Mouse (Mus musculus) hindbrain, embryonic 13.5 days (tissue): Measurements from ENCODE around the gene Khdc1c. TPM values are rescaled to one million over a fixed set of nuclear protein-coding genes. Genes with fewer than 3 reads are reported as not detected.

Experiments used
- ATAC-seq: fragments of 200-750 bp; cut with Nextera tagmentation; 2 replicates; pipeline ENCODE4 v1.8.0; 2017; ENCODE audit warnings: moderate TSS enrichment; ENCODE audit not compliant: low FRiP score
- H3K27ac ChIP-seq: fragments of 300-500 bp; sonication (generic); 2 replicates; pipeline ENCODE4 v1.5.1; 2015; ENCODE audit warnings: inconsistent platforms, mild to moderate bottlenecking, moderate library complexity
- H3K27me3 ChIP-seq: fragments of 300-500 bp; sonication (generic); 2 replicates; pipeline ENCODE4 v1.6.1; 2015; ENCODE audit warnings: mild to moderate bottlenecking, inconsistent platforms
- H3K36me3 ChIP-seq: fragments of 300-500 bp; sonication (generic); 2 replicates; pipeline ENCODE4 v1.6.1; 2015; ENCODE audit warnings: mild to moderate bottlenecking, inconsistent platforms
- H3K4me1 ChIP-seq: fragments of 300-500 bp; sonication (generic); replicated peaks from 2 replicates; pipeline ENCODE4 v1.6.1; 2015; ENCODE audit warnings: inconsistent platforms
- H3K4me2 ChIP-seq: fragments of 300-500 bp; sonication (generic); 2 replicates; pipeline ENCODE4 v1.6.1; 2015; ENCODE audit warnings: inconsistent platforms, mild to moderate bottlenecking, moderate library complexity
- H3K4me3 ChIP-seq: fragments of 300-500 bp; sonication (generic); 2 replicates; pipeline ENCODE4 v1.5.1; 2015; ENCODE audit warnings: mild to moderate bottlenecking, inconsistent platforms
- H3K9ac ChIP-seq: fragments of 300-500 bp; sonication (generic); 2 replicates; pipeline ENCODE4 v1.6.1; 2015; ENCODE audit warnings: mild to moderate bottlenecking, inconsistent platforms
- H3K9me3 ChIP-seq: fragments of 300-500 bp; sonication (generic); 2 replicates; pipeline ENCODE4 v1.6.1; 2016; ENCODE audit warnings: inconsistent platforms
- WGBS: fragments of 180-500 bp; shearing (Covaris S2); methylation state at CpG from one replicate; pipeline ENCODE4 v1.1.7; 2015; 5-methylcytosine and 5-hydroxymethylcytosine counted together
- polyA plus RNA-seq: library from polyadenylated mRNA; unstranded; fragments of >200 nt; fragmentation: Nextera tagmentation; extraction: Ambion mirVana; gene quantifications from 2 replicates; pipeline ENCODE4 v1.2.1, GENCODE M21; 2015

Khdc1c gene
- polyA plus RNA-seq, 1 experiment from 2014 or later = not detected

DNA sequence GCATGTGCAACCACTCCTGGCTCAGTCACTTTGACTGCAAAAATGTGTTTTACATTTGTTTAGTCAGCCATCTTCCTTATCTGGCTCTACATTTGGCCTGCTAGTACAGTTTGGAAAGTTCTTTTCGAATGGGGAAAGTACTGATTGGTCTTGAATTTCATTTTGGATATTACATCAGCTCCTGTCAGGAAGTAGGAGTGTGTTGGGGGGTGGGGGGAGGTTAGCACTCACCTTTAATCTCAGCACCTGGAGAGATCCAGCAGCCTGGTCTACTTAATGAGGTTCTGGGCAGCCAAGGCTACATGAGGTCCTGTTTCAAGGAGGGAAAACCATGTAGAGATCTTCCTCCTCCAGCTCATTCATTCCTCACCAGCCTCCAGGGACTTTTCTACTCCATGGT lies 15.1 kb downstream of the Khdc1c start, which contains the start of gene Khdc1b:
Gene Khdc1b (plus strand): TSS at position 301 of the 400 bp plus-strand sequence.
- Histone ChIP-seq H3K27ac (no peak within 1 kb of the TSS), H3K4me1 (no peaks in the 10 kb centered on the region), H3K9ac (no peak within 1 kb of the TSS), H3K36me3 (no peaks in the 10 kb centered on the region), H3K9me3 (no peaks in the 10 kb centered on the region), H3K4me3 (no peak within 1 kb of the TSS), H3K27me3 (no peaks in the 10 kb centered on the region), H3K4me2 (no peak within 1 kb of the TSS)
- 97% methylated on average over 1 of the region's 1 CpGs for WGBS
- no peak for ATAC-seq

- Histone ChIP-seq H3K4me3 (no peak overlapping the region), H3K36me3 (no peaks in the 10 kb centered on the region), H3K27me3 (no peaks in the 10 kb centered on the region), H3K4me1 (no peaks in the 10 kb centered on the region), H3K9me3 (no peaks in the 10 kb centered on the region), H3K4me2 (no peak overlapping the region), H3K27ac (no peak overlapping the region), H3K9ac (no peak overlapping the region)
- no peak for ATAC-seq
- 84% methylated on average over 6 of the region's 6 CpGs for WGBS
These were observed 23.1 kb downstream of the Khdc1c start for GRCm38 (mm10) chr1:21391138-21391671.

DNA sequence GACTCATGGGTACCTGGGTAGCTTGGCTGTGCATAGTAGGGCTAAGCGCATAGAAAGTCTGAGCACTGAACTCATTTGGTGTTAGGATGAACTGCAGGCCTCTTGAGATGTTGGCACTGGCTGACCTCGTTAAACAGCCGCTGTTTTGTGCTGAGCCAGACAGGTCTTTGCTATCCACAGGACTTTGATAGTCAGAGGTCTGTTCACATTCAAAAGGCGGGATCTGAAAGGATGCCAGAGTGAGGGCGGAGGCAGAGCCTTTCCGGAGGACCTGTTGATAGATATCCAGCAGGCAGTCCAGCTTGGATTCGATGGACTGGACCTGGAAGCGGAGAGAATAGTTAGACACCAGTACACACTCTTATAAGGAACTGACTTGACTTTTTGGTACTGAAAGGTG lies 34.7 kb downstream of the Khdc1c start:
- Histone ChIP-seq H3K4me2 (no peak overlapping the region), H3K27ac (no peak overlapping the region), H3K9ac (no peak overlapping the region), H3K27me3 (no peaks in the 10 kb centered on the region), H3K4me1 (no peaks in the 10 kb centered on the region), H3K9me3 (no peaks in the 10 kb centered on the region), H3K4me3 (no peak overlapping the region), H3K36me3 (no peaks in the 10 kb centered on the region)
- WGBS = 84% methylated on average over 8 of the region's 8 CpGs
- no peak for ATAC-seq

DNA sequence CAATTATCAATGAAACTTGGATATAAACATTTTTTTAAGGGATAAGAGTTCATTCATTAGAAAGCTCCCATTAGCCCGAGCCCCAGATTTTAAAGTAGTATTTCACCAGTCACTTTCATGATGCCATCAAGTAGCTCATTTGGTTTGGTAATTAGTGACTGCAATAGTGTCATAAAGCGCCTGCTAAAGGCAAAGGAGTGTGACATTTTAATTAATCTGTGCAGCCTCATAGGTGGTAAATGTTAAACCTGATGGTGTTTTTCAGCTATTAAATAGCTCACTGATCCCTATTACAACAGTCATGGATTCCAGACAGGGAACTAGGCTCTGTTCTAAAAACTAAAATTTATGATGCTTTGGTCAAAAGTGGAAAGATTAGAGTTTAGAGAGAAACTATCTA lies 39.1 kb downstream of the Khdc1c start:
- Histone ChIP-seq H3K4me3 (no peak overlapping the region), H3K36me3 (no peaks in the 10 kb centered on the region), H3K27ac (no peak overlapping the region), H3K9ac (no peak overlapping the region), H3K27me3 (no peaks in the 10 kb centered on the region), H3K9me3 (no peaks in the 10 kb centered on the region), H3K4me1 (peaks cover 8% of the 10 kb centered on the region; the same call in 1 of the 2 replicates), H3K4me2 (no peak overlapping the region)
- 53% methylated on average over 2 of the region's 2 CpGs for WGBS
- no peak for ATAC-seq

DNA sequence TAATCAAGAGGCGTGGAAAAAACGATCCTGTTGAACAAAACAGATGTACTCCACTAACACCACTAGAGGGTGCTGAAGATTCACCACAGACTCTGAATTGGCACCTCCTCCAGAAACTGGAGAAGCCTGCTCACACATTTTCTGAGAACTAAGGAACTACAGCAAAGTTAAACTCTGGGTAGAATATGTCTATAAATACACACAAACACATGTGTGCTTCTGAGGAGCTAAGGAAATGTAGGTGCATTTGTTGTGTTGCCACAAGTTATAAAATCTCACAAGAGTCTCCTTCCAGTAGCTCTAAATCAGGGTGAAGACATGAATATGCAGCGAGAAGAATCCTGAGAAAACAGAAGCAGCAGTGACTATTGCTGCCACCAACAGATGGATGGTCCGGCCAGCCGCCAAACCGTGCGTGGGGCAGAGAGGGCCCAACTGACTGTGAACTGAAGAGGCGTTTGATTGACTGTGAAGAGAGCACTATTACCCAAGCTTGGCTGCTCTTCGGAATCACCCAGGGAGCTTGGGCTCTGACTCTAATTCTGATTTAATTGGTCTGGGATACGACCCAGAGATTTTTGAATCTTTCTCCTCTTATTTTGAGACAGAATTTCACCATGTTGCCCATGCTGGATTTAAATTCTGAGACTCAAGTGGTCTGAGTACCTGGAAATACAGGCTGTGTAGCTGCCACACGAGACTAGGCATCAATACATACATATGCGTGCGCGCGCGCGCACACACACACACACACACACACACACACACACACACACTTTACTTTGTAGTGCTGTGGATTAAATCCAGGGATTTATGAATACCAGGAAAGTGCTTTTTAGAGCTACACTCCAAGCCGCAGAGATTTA lies 43.4 kb downstream of the Khdc1c start:
- H3K4me1 ChIP-seq = peaks cover 8% of the 10 kb centered on the region; the same call in 1 of the 2 replicates
- no peaks in the 10 kb centered on the region for H3K27me3 ChIP-seq
- H3K36me3 ChIP-seq = no peaks in the 10 kb centered on the region
- peak; percentile 92 for ATAC-seq
- H3K9ac ChIP-seq = no peak overlapping the region
- no peak overlapping the region for H3K4me2 ChIP-seq
- H3K27ac ChIP-seq = no peak overlapping the region
- 53% methylated on average over 18 of the region's 18 CpGs for WGBS
- H3K9me3 ChIP-seq = no peaks in the 10 kb centered on the region
- no peak overlapping the region for H3K4me3 ChIP-seq

DNA sequence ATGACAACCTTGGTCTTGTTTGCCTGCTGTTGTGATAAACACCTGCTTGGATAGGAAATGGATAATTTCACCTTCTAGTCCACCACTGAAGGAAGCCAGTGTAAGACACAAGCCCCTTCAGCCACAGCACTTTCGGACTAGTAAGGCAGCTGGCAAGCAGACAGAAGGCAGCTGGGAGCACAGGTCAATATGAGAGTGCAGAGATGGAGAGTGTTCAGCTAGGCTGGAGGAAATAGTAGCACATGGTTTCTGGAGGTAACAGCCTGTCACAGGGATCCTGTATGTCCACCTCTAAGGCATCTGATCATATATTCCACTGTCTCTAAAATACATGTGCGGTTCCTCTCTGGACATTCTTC lies 44.0 kb downstream of the Khdc1c start:
- Histone ChIP-seq H3K27me3 (no peaks in the 10 kb centered on the region), H3K9ac (no peak overlapping the region), H3K4me1 (peaks cover 8% of the 10 kb centered on the region; the same call in 1 of the 2 replicates), H3K4me2 (no peak overlapping the region), H3K9me3 (no peaks in the 10 kb centered on the region), H3K36me3 (no peaks in the 10 kb centered on the region), H3K27ac (no peak overlapping the region), H3K4me3 (no peak overlapping the region)
- 88% methylated on average over 2 of the region's 2 CpGs for WGBS
- ATAC-seq = 0 out of 2 replicates have a peak, but pooled peaks have one; percentile 1

GRCm38 (mm10) chr1:21419370-21419769 lies 51.2 kb downstream of the Khdc1c start:
- ATAC-seq = no peak

More at GRCm38 (mm10) chr1:21419370-21419769, 51.2 kb downstream of the Khdc1c start:
- Histone ChIP-seq H3K9ac (no peak overlapping the region), H3K9me3 (no peaks in the 10 kb centered on the region), H3K4me1 (no peaks in the 10 kb centered on the region), H3K4me3 (no peak overlapping the region), H3K27me3 (no peaks in the 10 kb centered on the region), H3K27ac (no peak overlapping the region), H3K4me2 (no peak overlapping the region), H3K36me3 (no peaks in the 10 kb centered on the region)

Other genes starting within 250 kb of the Khdc1c start
- 18.5 TPM in 2 replicates for gene Tmem14a, start 149.8 kb upstream of the Khdc1c start, polyA plus RNA-seq
- 0.57 and 0.82 TPM in 2 replicates for gene Gsta3, start 127.7 kb upstream of the Khdc1c start, polyA plus RNA-seq
- not detected in 2 replicates for gene Khdc1a, start 18.7 kb upstream of the Khdc1c start, polyA plus RNA-seq
- gene Khdc1b, start 15.2 kb downstream of the Khdc1c start, polyA plus RNA-seq = 0.08 TPM in 1 of 2 replicates, not detected in the other